Mouse (Mus musculus): Measurements from ENCODE around the gene Sptan1.

- TF ChIP-seq CTCF (IDR thresholded peaks at IDR 0.05; ENCODE audit: low read depth, low read length) (no peak), POLR2A (IDR thresholded peaks at IDR 0.05; ENCODE audit: borderline replicate concordance, low read depth, low read length) (no peak)
Measured at GRCm38 (mm10) chr2:29922011-29922410, 43.3 kb upstream of the Sptan1 start.

All from bone marrow macrophage, adult 2 months (primary cell).